In genomic region chr16:89773657-89774552, GRCm38 (mm10) we compare ENCODE assay signal across 8 mouse cellular contexts.
DNase-seq lines count a peak whose midpoint lies in the region; ATAC-seq lines count a peak whose summit lies in the region.

No protein-coding gene starts in this region.

- peak; percentile 85 for ATAC-seq in hindbrain, embryonic 13.5 days (ENCODE audit: low FRiP score)

- peaks cover 7% of the 10 kb centered on the region; the same call in 1 of the 2 replicates for H3K4me1 ChIP-seq in hindbrain, embryonic 13.5 days (replicated peaks)

- H3K4me2 ChIP-seq in hindbrain, embryonic 13.5 days, result peak overlapping the region; percentile 67

- H3K4me3 ChIP-seq in hindbrain, embryonic 13.5 days, result peak overlapping the region; percentile 35

- WGBS in hindbrain, embryonic 13.5 days, result 10% methylated on average over 30 of the region's 30 CpGs

- peaks cover 19% of the 10 kb centered on the region for H3K9me3 ChIP-seq in hindbrain, embryonic 13.5 days

- H3K27ac ChIP-seq in hindbrain, embryonic 13.5 days, result 0 out of 2 replicates have a peak overlapping the region, but pooled peaks have one; percentile 23

- no peaks in the 10 kb centered on the region for H3K27me3 ChIP-seq in hindbrain, embryonic 13.5 days

- peak overlapping the region; percentile 63; the same call in 1 of the 2 replicates for H3K9ac ChIP-seq in hindbrain, embryonic 13.5 days

- peak; percentile 86 for DNase-seq in MN1 (ENCODE audit: low spot score)
- DNase-seq in cerebellum, adult 8-10 months, result peak; percentile 92
- peak; percentile 81 to 91 for DNase-seq in frontal cortex, postnatal 14 days (ENCODE audit: low spot score in 2 of 2)
- peak; percentile 92 to 98 for DNase-seq in layer of hippocampus, postnatal 25 days (ENCODE audit: extremely low spot score in 1 of 2, low spot score in 1 of 2)
- peak; percentile 87 for DNase-seq in lung, postnatal 25 days (ENCODE audit: low spot score)
- DNase-seq in retina, embryonic 14.5 days (ENCODE audit: low spot score), result peak; percentile 96
- peak; percentile 90 for DNase-seq in thymus, postnatal 4 days

- H3K36me3 ChIP-seq in hindbrain, embryonic 13.5 days, result peaks cover 5% of the 10 kb centered on the region; the same call in 1 of the 2 replicates

Comparison
In these comparisons a context has a peak if more than half of its experiments do, and no peak if none do; other contexts are left out.
1. Peak in every context shown above with its lines: DNase-seq, ATAC-seq, H3K4me3 ChIP-seq and H3K27ac ChIP-seq.